Mouse (Mus musculus) MEL (cell line): ENCODE results near the gene Pitpnm3. TPM values are rescaled to one million over a fixed set of nuclear protein-coding genes. Genes with fewer than 3 reads are reported as not detected.
A peak's percentile ranks its signal among the peaks of the same experiment; 100 is the strongest.

Source experiments
- DNase-seq: peaks from one replicate; pipeline ENCODE4 v3.0.0; 2011; ENCODE audit warnings: low read depth, low spot score
- H3K27ac ChIP-seq: 2 replicates; pipeline ENCODE4 v1.5.1; 2012; ENCODE audit warnings: low read depth, mild to moderate bottlenecking, control low read depth, low read length, moderate library complexity; ENCODE audit not compliant: control insufficient read depth
- H3K27me3 ChIP-seq, 2 experiments: fragments of 150-350 bp in 1 of 2; sonication (generic) in 1 of 2; 2 replicates each; pipeline ENCODE4 v1.6.1; 2012; ENCODE audit warnings: low read length in 2 of 2, mild to moderate bottlenecking in 2 of 2, improper control_type of control experiment in 1 of 2, moderate library complexity in 1 of 2; ENCODE audit not compliant: insufficient read depth in 2 of 2, control insufficient read depth in 1 of 2
- H3K36me3 ChIP-seq, 2 experiments: 2 replicates each; pipeline ENCODE4 v1.6.1; 2012 to 2014; ENCODE audit warnings: low read length in 2 of 2, improper control_type of control experiment in 1 of 2, inconsistent platforms in 1 of 2, mild to moderate bottlenecking in 1 of 2; ENCODE audit not compliant: insufficient read depth in 2 of 2, control insufficient read depth in 1 of 2
- H3K4me1 ChIP-seq, 2 experiments: fragments of 150-350 bp in 1 of 2; sonication (generic) in 1 of 2; 2 replicates each; pipeline ENCODE4 v1.6.1; 2012; ENCODE audit warnings: low read length in 2 of 2, improper control_type of control experiment in 1 of 2, mild to moderate bottlenecking in 1 of 2; ENCODE audit not compliant: insufficient read depth in 2 of 2, control insufficient read depth in 1 of 2
- H3K4me3 ChIP-seq, 2 experiments: fragments of 150-350 bp in 1 of 2; sonication (generic) in 1 of 2; 2 replicates each; pipeline ENCODE4 v1.5.1; 2012; ENCODE audit warnings: low read depth in 2 of 2, low read length in 2 of 2, mild to moderate bottlenecking in 2 of 2, moderate library complexity in 2 of 2, control low read depth in 1 of 2, improper control_type of control experiment in 1 of 2; ENCODE audit not compliant: control insufficient read depth in 1 of 2, insufficient read depth in 1 of 2
- H3K79me2 ChIP-seq: 2 replicates; pipeline ENCODE4 v1.6.1; 2012; ENCODE audit warnings: mild to moderate bottlenecking, low read length, moderate library complexity; ENCODE audit not compliant: control insufficient read depth, poor library complexity, insufficient read depth
- H3K9ac ChIP-seq: 2 replicates; pipeline ENCODE4 v1.6.1; 2012; ENCODE audit warnings: low read depth, mild to moderate bottlenecking, control low read depth, low read length, moderate library complexity; ENCODE audit not compliant: control insufficient read depth, poor library complexity, severe bottlenecking
- H3K9me3 ChIP-seq: fragments of 150-350 bp; sonication (generic); replicated peaks from 2 replicates; pipeline ENCODE4 v1.6.1; 2012; ENCODE audit warnings: mild to moderate bottlenecking, low read length, improper control_type of control experiment, moderate library complexity; ENCODE audit not compliant: insufficient read depth
- BHLHE40 ChIP-seq: IDR thresholded peaks from 2 replicates; pipeline ENCODE4 v1.6.1; 2012; ENCODE audit warnings: low read depth, mild to moderate bottlenecking, inconsistent platforms, low read length, improper control_type of control experiment, borderline replicate concordance
- CHD2 ChIP-seq: IDR thresholded peaks from 2 replicates; pipeline ENCODE4 v1.6.1; 2011; ENCODE audit warnings: low read length, improper control_type of control experiment
- GABPA ChIP-seq: IDR thresholded peaks from 2 replicates; pipeline ENCODE4 v1.6.1; 2012; ENCODE audit warnings: low read depth, mild to moderate bottlenecking, inconsistent platforms, low read length, improper control_type of control experiment, moderate library complexity
- HCFC1 ChIP-seq: IDR thresholded peaks from 2 replicates; pipeline ENCODE4 v1.6.1; 2012; ENCODE audit warnings: low read depth, mild to moderate bottlenecking, inconsistent platforms, low read length, improper control_type of control experiment, moderate library complexity
- JUND ChIP-seq: IDR thresholded peaks from 2 replicates; pipeline ENCODE4 v1.6.1; 2011; ENCODE audit warnings: low read depth, mild to moderate bottlenecking, improper control_type of control experiment, low read length
- MAFK ChIP-seq: IDR thresholded peaks from 2 replicates; pipeline ENCODE4 v1.6.1; 2011; ENCODE audit warnings: low read depth, mild to moderate bottlenecking, low read length, improper control_type of control experiment, borderline replicate concordance
- MAX ChIP-seq: IDR thresholded peaks from 2 replicates; pipeline ENCODE4 v1.6.1; 2011; ENCODE audit warnings: low read length, improper control_type of control experiment
- MEF2A ChIP-seq: IDR thresholded peaks from 2 replicates; pipeline ENCODE4 v1.6.1; 2014; ENCODE audit warnings: low read depth, mild to moderate bottlenecking, inconsistent platforms, low read length, improper control_type of control experiment; ENCODE audit not compliant: poor library complexity, insufficient replicate concordance, severe bottlenecking; ENCODE audit errors: extremely low read depth
- MYC ChIP-seq: IDR thresholded peaks from 2 replicates; pipeline ENCODE4 v1.6.1; 2011; ENCODE audit warnings: low read depth, mild to moderate bottlenecking, low read length, improper control_type of control experiment, moderate library complexity
- NRF1 ChIP-seq: IDR thresholded peaks from 2 replicates; pipeline ENCODE4 v1.6.1; 2014; ENCODE audit warnings: low read depth, mild to moderate bottlenecking, inconsistent platforms, low read length, improper control_type of control experiment, moderate library complexity; ENCODE audit not compliant: poor library complexity, insufficient read depth, severe bottlenecking
- POLR2AphosphoS2 ChIP-seq: IDR thresholded peaks from 2 replicates; pipeline ENCODE4 v1.6.1; 2011; ENCODE audit warnings: low read length, improper control_type of control experiment
- RAD21 ChIP-seq: IDR thresholded peaks from 2 replicates; pipeline ENCODE4 v1.6.1; 2011; ENCODE audit warnings: mild to moderate bottlenecking, low read depth, low read length, improper control_type of control experiment
- RCOR1 ChIP-seq: IDR thresholded peaks from 2 replicates; pipeline ENCODE4 v1.6.1; 2012; ENCODE audit warnings: low read depth, mild to moderate bottlenecking, inconsistent platforms, low read length, improper control_type of control experiment
- TAL1 ChIP-seq: IDR thresholded peaks from 2 replicates; pipeline ENCODE4 v1.6.1; 2012; ENCODE audit warnings: mild to moderate bottlenecking, inconsistent platforms, low read length, moderate library complexity, mixed read lengths
- polyA plus RNA-seq, 2 experiments: library from polyadenylated mRNA; stranded (reverse) in 1 of 2; unstranded in 1 of 2; fragments of >175 nt in 1 of 2; fragments of >200 nt in 1 of 2; gene quantifications; 2 replicates each; pipeline versions ENCODE4 v1.2.1 to v1.2.4; 2012; ENCODE audit warnings: low replicate concordance in 2 of 2, low read depth in 1 of 2; ENCODE audit not compliant: insufficient read length in 2 of 2, insufficient read depth in 1 of 2, missing spikeins in 1 of 2
- total RNA-seq: library from RNA; depleted of rRNA; stranded (reverse); fragments of 300-350 nt; gene quantifications from 2 replicates; pipeline ENCODE4 v1.2.3, GENCODE M21; 2012

Gene Pitpnm3
- total and polyA plus RNA-seq, 3 experiments: 0.24 TPM; not detected in 2

GRCm38 (mm10) chr11:72113296-72113695 lies 22.3 kb downstream of the Pitpnm3 start:
- TF ChIP-seq RCOR1 (no peak), HCFC1 (no peak)
- TF ChIP-seq, all 39 proteins: peak for 0
- no peaks in the 10 kb centered on the region for H3K9me3 ChIP-seq
- H3K27ac ChIP-seq: no peak overlapping the region
- H3K4me3 ChIP-seq: no peak overlapping the region
- no peak overlapping the region for H3K9ac ChIP-seq
- DNase-seq: peak; percentile 40
- H3K79me2 ChIP-seq: no peaks in the 10 kb centered on the region
- H3K4me1 ChIP-seq: no peaks in the 10 kb centered on the region
- H3K27me3 ChIP-seq: no peaks in the 10 kb centered on the region; a peak in 2 of 4 replicates
- H3K36me3 ChIP-seq: no peaks in the 10 kb centered on the region

- Histone ChIP-seq H3K79me2 (no peaks in the 10 kb centered on the region), H3K27ac (no peak overlapping the region), H3K4me1 (no peaks in the 10 kb centered on the region), H3K9me3 (no peaks in the 10 kb centered on the region), H3K27me3 (peaks cover 0 to 1% of the 10 kb centered on the region in 2 experiments; a peak in 3 of 4 replicates), H3K9ac (no peak overlapping the region), H3K36me3 (no peaks in the 10 kb centered on the region), H3K4me3 (no peak overlapping the region)
- DNase-seq: no peak
- no peak for TF ChIP-seq CHD2
- no peak for TF ChIP-seq MEF2A
- no peak for TF ChIP-seq TAL1
- TF ChIP-seq MYC: no peak
These were observed 24.9 kb downstream of the Pitpnm3 start for GRCm38 (mm10) chr11:72110726-72111125.

GRCm38 (mm10) chr11:72104223-72104622 lies 31.4 kb downstream of the Pitpnm3 start:
- DNase-seq: no peak
- no peak overlapping the region for H3K27ac ChIP-seq
- no peak for TF ChIP-seq NRF1
- TF ChIP-seq GABPA: no peak
- no peak for TF ChIP-seq BHLHE40
- no peak for TF ChIP-seq MAX
- no peak for TF ChIP-seq MAFK
- TF ChIP-seq RAD21: no peak
- TF ChIP-seq POLR2AphosphoS2: no peak
- TF ChIP-seq JUND: no peak
- H3K36me3 ChIP-seq: no peaks in the 10 kb centered on the region
- H3K4me1 ChIP-seq: no peaks in the 10 kb centered on the region
- no peaks in the 10 kb centered on the region for H3K9me3 ChIP-seq
- H3K9ac ChIP-seq: no peak overlapping the region
- no peaks in the 10 kb centered on the region for H3K79me2 ChIP-seq
- H3K4me3 ChIP-seq: no peak overlapping the region
- H3K27me3 ChIP-seq: peaks cover 0 to 1% of the 10 kb centered on the region in 2 experiments
